Mouse (Mus musculus) hindbrain, postnatal 0 days (tissue): ENCODE measurements around the gene Kcnj10. TPM values are rescaled to one million over a fixed set of nuclear protein-coding genes. Genes with fewer than 3 reads are reported as not detected.

Experiments
- ATAC-seq: fragments of 200-750 bp; cut with Nextera tagmentation; 2 replicates; pipeline ENCODE4 v1.8.0; 2017; ENCODE audit warnings: mild to moderate bottlenecking, moderate TSS enrichment, moderate library complexity
- DNase-seq: peaks from one replicate; pipeline ENCODE4 v3.0.0-alpha.2; 2015; ENCODE audit warnings: low spot score
- H3K27ac ChIP-seq: fragments of 300-500 bp; sonication (generic); 2 replicates; pipeline ENCODE4 v1.5.1; 2014; ENCODE audit warnings: mild to moderate bottlenecking
- H3K27me3 ChIP-seq: fragments of 300-500 bp; sonication (generic); 2 replicates; pipeline ENCODE4 v1.6.1; 2014; ENCODE audit warnings: low read length, mixed read lengths; ENCODE audit not compliant: insufficient read depth
- H3K36me3 ChIP-seq: fragments of 300-500 bp; sonication (generic); 2 replicates; pipeline ENCODE4 v1.6.1; 2014; ENCODE audit warnings: low read length, mixed read lengths; ENCODE audit not compliant: insufficient read depth
- H3K4me1 ChIP-seq: fragments of 300-500 bp; sonication (generic); 2 replicates; pipeline ENCODE4 v1.6.1; 2014; ENCODE audit warnings: antibody characterized with exemption, low read length, mixed read lengths; ENCODE audit not compliant: insufficient read depth
- H3K4me2 ChIP-seq: fragments of 300-500 bp; sonication (generic); 2 replicates; pipeline ENCODE4 v1.6.1; 2014; ENCODE audit warnings: low read depth, mild to moderate bottlenecking, low read length, moderate library complexity, mixed read lengths
- H3K4me3 ChIP-seq: fragments of 300-500 bp; sonication (generic); 2 replicates; pipeline ENCODE4 v1.5.1; 2014; ENCODE audit warnings: low read length
- H3K9ac ChIP-seq: fragments of 300-500 bp; sonication (generic); replicated peaks from 2 replicates; pipeline ENCODE4 v1.6.1; 2014; ENCODE audit warnings: mild to moderate bottlenecking, low read length, moderate library complexity, mixed read lengths
- H3K9me3 ChIP-seq: fragments of 300-500 bp; sonication (generic); 2 replicates; pipeline ENCODE4 v1.6.1; 2016; ENCODE audit warnings: low read length, mixed read lengths
- CTCF ChIP-seq: IDR thresholded peaks from 2 replicates; pipeline ENCODE4 v1.5.1; 2016; ENCODE audit warnings: antibody characterized with exemption, control low read depth, low read depth
- WGBS: fragments of 180-500 bp; shearing (Covaris S2); extraction: QIAGEN DNeasy Blood & Tissue Kit; methylation state at CpG from one replicate; pipeline ENCODE4 v1.1.7; 2014; 5-methylcytosine and 5-hydroxymethylcytosine counted together
- polyA plus RNA-seq: library from polyadenylated mRNA; unstranded; fragments of >200 nt; fragmentation: Nextera tagmentation; extraction: Ambion mirVana; gene quantifications from 2 replicates; pipeline ENCODE4 v1.2.1, GENCODE M21; 2015
- total RNA-seq: library from RNA; depleted of rRNA; stranded (reverse); fragments of >200 nt; gene quantifications from 2 replicates; pipeline ENCODE4 v1.2.3, GENCODE M21; 2014

The Kcnj10 gene
- total and polyA plus RNA-seq, 2 experiments from 2014 or later = 5.4 to 8.6 TPM

GRCm38 (mm10) chr1:172299528-172299927, 41.5 kb upstream of the Kcnj10 start:
- no peaks in the 10 kb centered on the region for H3K27me3 ChIP-seq
- no peak overlapping the region for H3K4me2 ChIP-seq
- DNase-seq (peak; percentile 39), ATAC-seq (no peak)
- H3K4me3 ChIP-seq = no peak overlapping the region
- peaks cover 15% of the 10 kb centered on the region for H3K4me1 ChIP-seq
- no peak for TF ChIP-seq CTCF
- peak overlapping the region; percentile 70 for H3K27ac ChIP-seq
- H3K36me3 ChIP-seq = no peaks in the 10 kb centered on the region
- 44% methylated on average over 7 of the region's 7 CpGs for WGBS
- no peak overlapping the region for H3K9ac ChIP-seq
- no peaks in the 10 kb centered on the region for H3K9me3 ChIP-seq

DNA sequence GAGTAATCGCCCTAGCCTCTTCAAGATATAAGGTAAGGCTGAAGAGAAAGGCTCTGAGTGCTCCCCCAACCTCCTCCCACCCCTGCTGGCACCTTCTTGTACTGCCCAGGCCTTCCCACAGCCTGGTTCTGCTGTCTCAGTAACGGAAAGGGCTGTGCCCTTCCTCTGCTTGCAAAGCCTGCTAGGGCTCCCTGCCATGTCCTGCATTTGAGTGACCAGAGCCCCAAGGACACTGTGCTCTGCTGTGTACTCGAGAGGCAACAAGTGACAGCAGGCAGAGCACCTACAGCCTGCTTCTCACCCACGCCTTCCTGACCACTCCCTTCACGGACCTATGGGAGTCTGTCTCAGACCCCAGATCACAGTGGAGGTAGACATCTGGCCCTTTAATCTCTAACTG, 40.8 kb upstream of the Kcnj10 start:
- ATAC-seq (no peak), DNase-seq (no peak)
- TF ChIP-seq CTCF = peak; percentile 29; the same call in 1 of the 2 replicates

GRCm38 (mm10) chr1:172301180-172301579, 39.8 kb upstream of the Kcnj10 start:
- Histone ChIP-seq H3K9ac (no peak overlapping the region), H3K27ac (peak overlapping the region; percentile 70; the same call in 1 of the 2 replicates), H3K4me1 (peaks cover 10% of the 10 kb centered on the region), H3K27me3 (no peaks in the 10 kb centered on the region), H3K36me3 (no peaks in the 10 kb centered on the region), H3K9me3 (no peaks in the 10 kb centered on the region), H3K4me2 (no peak overlapping the region), H3K4me3 (no peak overlapping the region)
- DNase-seq (peak; percentile 56), ATAC-seq (peak; percentile 57)
- no peak for TF ChIP-seq CTCF
- 30% methylated on average over 12 of the region's 12 CpGs for WGBS

More for the DNA sequence above, 40.8 kb upstream of the Kcnj10 start:
- Histone ChIP-seq H3K4me2 (no peak overlapping the region), H3K9me3 (no peaks in the 10 kb centered on the region), H3K4me1 (peaks cover 12% of the 10 kb centered on the region), H3K4me3 (no peak overlapping the region), H3K36me3 (no peaks in the 10 kb centered on the region), H3K27me3 (no peaks in the 10 kb centered on the region), H3K27ac (peak overlapping the region; percentile 70), H3K9ac (no peak overlapping the region)
- WGBS = 60% methylated on average over 5 of the region's 5 CpGs

DNA sequence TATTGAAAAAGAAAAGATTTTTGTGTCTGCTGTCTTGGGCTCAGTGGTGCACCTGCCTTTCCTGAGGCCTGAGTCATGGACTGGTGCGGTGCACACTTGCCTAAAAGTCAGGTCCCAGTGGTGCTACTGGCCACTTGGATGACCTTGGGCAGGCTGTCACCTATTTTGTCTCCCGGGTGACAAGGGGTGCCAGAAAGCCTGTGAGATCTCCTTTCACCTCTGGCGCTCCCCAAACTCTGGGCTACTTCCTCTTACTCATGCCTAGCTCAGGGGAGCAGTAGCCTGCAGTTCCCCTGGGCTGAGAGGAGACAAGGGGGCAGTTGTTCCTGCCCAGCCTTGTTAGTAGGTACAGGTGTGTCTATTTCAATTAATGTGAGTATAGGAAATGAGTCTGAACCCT, 38.7 kb upstream of the Kcnj10 start:
- Histone ChIP-seq H3K27me3 (no peaks in the 10 kb centered on the region), H3K4me2 (no peak overlapping the region), H3K9ac (no peak overlapping the region), H3K36me3 (no peaks in the 10 kb centered on the region), H3K4me3 (no peak overlapping the region), H3K27ac (peak overlapping the region; percentile 16; the same call in 1 of the 2 replicates), H3K4me1 (peaks cover 10% of the 10 kb centered on the region), H3K9me3 (no peaks in the 10 kb centered on the region)
- 66% methylated on average over 3 of the region's 3 CpGs for WGBS
- no peak for TF ChIP-seq CTCF
- ATAC-seq = no peak
- DNase-seq = no peak

GRCm38 (mm10) chr1:172302851-172303250, 38.2 kb upstream of the Kcnj10 start:
- no peaks in the 10 kb centered on the region for H3K9me3 ChIP-seq
- WGBS = 19% methylated on average over 6 of the region's 6 CpGs
- TF ChIP-seq CTCF = no peak
- peaks cover 10% of the 10 kb centered on the region for H3K4me1 ChIP-seq
- H3K9ac ChIP-seq = no peak overlapping the region
- H3K27ac ChIP-seq = peak overlapping the region; percentile 49; the same call in 1 of the 2 replicates
- H3K4me2 ChIP-seq = no peak overlapping the region
- no peak overlapping the region for H3K4me3 ChIP-seq
- no peak for ATAC-seq
- no peaks in the 10 kb centered on the region for H3K36me3 ChIP-seq
- no peak for DNase-seq
- no peaks in the 10 kb centered on the region for H3K27me3 ChIP-seq

GRCm38 (mm10) chr1:172304443-172304842, 36.6 kb upstream of the Kcnj10 start:
- no peak overlapping the region for H3K27ac ChIP-seq
- no peak overlapping the region for H3K4me2 ChIP-seq
- no peak overlapping the region for H3K9ac ChIP-seq
- no peak overlapping the region for H3K4me3 ChIP-seq
- no peaks in the 10 kb centered on the region for H3K36me3 ChIP-seq
- no peak for TF ChIP-seq CTCF
- no peaks in the 10 kb centered on the region for H3K9me3 ChIP-seq
- H3K27me3 ChIP-seq = no peaks in the 10 kb centered on the region
- peaks cover 9% of the 10 kb centered on the region for H3K4me1 ChIP-seq
- ATAC-seq (no peak), DNase-seq (no peak)
- 68% methylated on average over 6 of the region's 6 CpGs for WGBS

DNA sequence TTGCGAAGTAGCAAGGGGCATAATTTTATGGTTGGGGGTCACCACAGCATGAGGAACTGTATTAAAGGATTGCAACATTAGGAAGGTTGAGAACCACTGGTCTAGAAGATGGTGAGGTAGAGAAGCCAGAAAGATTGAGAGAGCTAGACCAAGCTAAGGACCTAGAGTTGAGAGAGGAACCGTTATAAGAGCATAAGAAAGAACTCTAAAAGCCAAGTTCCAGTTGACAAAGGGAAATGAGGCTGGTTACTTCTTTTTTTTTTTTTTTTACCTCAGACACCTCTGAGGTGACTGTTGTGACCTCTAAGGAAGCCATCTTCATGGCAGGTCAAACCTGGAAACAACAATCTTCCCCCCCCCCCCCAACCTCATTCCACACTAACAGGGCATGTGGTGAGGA, 35.9 kb upstream of the Kcnj10 start:
- Histone ChIP-seq H3K4me2 (no peak overlapping the region), H3K4me1 (peaks cover 9% of the 10 kb centered on the region), H3K27me3 (no peaks in the 10 kb centered on the region), H3K36me3 (no peaks in the 10 kb centered on the region), H3K27ac (no peak overlapping the region), H3K9ac (no peak overlapping the region), H3K9me3 (no peaks in the 10 kb centered on the region), H3K4me3 (no peak overlapping the region)
- ATAC-seq (no peak), DNase-seq (no peak)
- no peak for TF ChIP-seq CTCF
- 97% methylated on average over 2 of the region's 2 CpGs for WGBS
